Mouse (Mus musculus) liver, embryonic 14.5 days (tissue): Measurements from ENCODE around the gene Tmem181a. TPM values are rescaled to one million over a fixed set of nuclear protein-coding genes. Genes with fewer than 3 reads are reported as not detected.
"Not testable (repeated sequence)": the region's sequence is repeated elsewhere in the genome, so short reads cannot be mapped to it uniquely, and the experiment has no call there.

Experiments used
- ATAC-seq: fragments of 200-750 bp; cut with Nextera tagmentation; 2 replicates; pipeline ENCODE4 v1.8.0; 2017; ENCODE audit warnings: moderate number of reproducible peaks, mild to moderate bottlenecking, moderate library complexity; ENCODE audit not compliant: insufficient read depth
- DNase-seq, 3 experiments: peaks; one replicate each; pipeline ENCODE4 v3.0.0-alpha.2; 2012 to 2013; ENCODE audit warnings: low read depth in 3 of 3, low spot score in 3 of 3
- H3K27ac ChIP-seq: fragments of 300-500 bp; sonication (generic); 2 replicates; pipeline ENCODE4 v1.5.1; 2014; ENCODE audit warnings: moderate library complexity, mild to moderate bottlenecking, control low read depth, inconsistent platforms
- H3K27me3 ChIP-seq: fragments of 300-500 bp; sonication (generic); 2 replicates; pipeline ENCODE4 v1.6.1; 2014; ENCODE audit warnings: mild to moderate bottlenecking, low read length, moderate library complexity; ENCODE audit not compliant: control insufficient read depth, insufficient read depth
- H3K36me3 ChIP-seq: fragments of 300-500 bp; sonication (generic); replicated peaks from 2 replicates; pipeline ENCODE4 v1.6.1; 2014; ENCODE audit warnings: low read depth; ENCODE audit not compliant: control insufficient read depth, insufficient read depth
- H3K4me1 ChIP-seq, 2 experiments: fragments of 200-500 bp in 1 of 2; fragments of 300-500 bp in 1 of 2; sonication (generic) in 1 of 2; replicated peaks; 2 replicates each; pipeline ENCODE4 v1.6.1; 2012 to 2014; ENCODE audit warnings: antibody characterized with exemption in 1 of 2, inconsistent platforms in 1 of 2, low read length in 1 of 2; ENCODE audit not compliant: control insufficient read depth in 2 of 2, insufficient read depth in 2 of 2
- H3K4me2 ChIP-seq: fragments of 300-500 bp; sonication (generic); 2 replicates; pipeline ENCODE4 v1.6.1; 2014; ENCODE audit warnings: low read depth, mild to moderate bottlenecking, control low read depth, moderate library complexity
- H3K4me3 ChIP-seq, 2 experiments: fragments of 200-500 bp in 1 of 2; fragments of 300-500 bp in 1 of 2; sonication (generic) in 1 of 2; 2 replicates each; pipeline ENCODE4 v1.5.1; 2012 to 2014; ENCODE audit warnings: low read depth in 2 of 2, low read length in 2 of 2, mild to moderate bottlenecking in 2 of 2, control low read depth in 1 of 2, inconsistent platforms in 1 of 2, moderate library complexity in 1 of 2; ENCODE audit not compliant: insufficient read depth in 1 of 2
- H3K9ac ChIP-seq: fragments of 300-500 bp; sonication (generic); replicated peaks from 2 replicates; pipeline ENCODE4 v1.6.1; 2014; ENCODE audit warnings: mild to moderate bottlenecking, control low read depth, moderate library complexity
- H3K9me3 ChIP-seq: fragments of 300-500 bp; sonication (generic); 2 replicates; pipeline ENCODE4 v1.6.1; 2016; ENCODE audit warnings: low read length, mixed read lengths; ENCODE audit not compliant: control insufficient read depth
- WGBS: fragments of 180-500 bp; shearing (Covaris S2); extraction: QIAGEN DNeasy Blood & Tissue Kit; methylation state at CpG from one replicate; pipeline ENCODE4 v1.1.7; 2014; ENCODE audit not compliant: insufficient replicate concordance; 5-methylcytosine and 5-hydroxymethylcytosine counted together
- polyA plus RNA-seq, 2 experiments: library from polyadenylated mRNA; depleted of rRNA in 1 of 2; stranded (reverse) in 1 of 2; unstranded in 1 of 2; fragments of >200 nt; fragmentation: Nextera tagmentation in 1 of 2; extraction: Ambion mirVana in 1 of 2; gene quantifications; 2 replicates each; pipeline versions ENCODE4 v1.2.1 to v1.2.3; 2012 to 2014

The Tmem181a gene
- polyA plus RNA-seq, 2 experiments, result 2.3 to 2.5 TPM

DNA sequence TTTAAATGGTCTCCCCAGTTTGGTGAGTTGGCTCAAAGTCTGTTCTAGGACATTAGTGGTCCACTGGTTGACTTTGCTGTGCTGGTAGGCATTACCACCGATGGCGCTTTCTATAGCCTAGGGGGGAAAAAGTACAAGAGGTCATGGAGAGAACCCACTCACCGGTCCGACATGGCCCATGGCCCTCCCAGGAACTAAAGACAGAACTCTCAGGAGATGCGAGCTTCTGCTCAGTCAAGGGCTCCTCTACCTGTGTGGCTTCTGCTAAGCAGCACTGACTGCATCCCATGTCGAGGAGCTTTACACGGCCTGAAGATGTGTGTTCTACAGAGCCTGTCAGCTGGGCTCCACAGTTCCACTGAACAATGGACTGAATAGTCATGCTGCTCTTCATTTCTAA, 55.1 kb downstream of the Tmem181a start:
- not testable (repeated sequence) for H3K27me3 ChIP-seq, H3K4me2 ChIP-seq

GRCm38 (mm10) chr17:6312755-6313154, 56.1 kb downstream of the Tmem181a start:
- not testable (repeated sequence) for H3K9me3 ChIP-seq, H3K27me3 ChIP-seq, H3K4me1 ChIP-seq, H3K4me3 ChIP-seq, H3K9ac ChIP-seq, ATAC-seq, H3K27ac ChIP-seq, H3K4me2 ChIP-seq, DNase-seq, H3K36me3 ChIP-seq
- WGBS, result 67% methylated on average over 3 of the region's 3 CpGs

More for the DNA sequence above, 55.1 kb downstream of the Tmem181a start:
- not testable (repeated sequence) for H3K4me1 ChIP-seq, DNase-seq, H3K27ac ChIP-seq, ATAC-seq, H3K36me3 ChIP-seq, H3K9me3 ChIP-seq, H3K9ac ChIP-seq, H3K4me3 ChIP-seq
- WGBS, result 83% methylated on average over 7 of the region's 7 CpGs

- DNase-seq, ATAC-seq, H3K4me2 ChIP-seq, H3K36me3 ChIP-seq, H3K4me3 ChIP-seq, H3K27ac ChIP-seq, H3K27me3 ChIP-seq, H3K9me3 ChIP-seq, H3K9ac ChIP-seq, H3K4me1 ChIP-seq: not testable (repeated sequence)
- whole genome bisulfite sequencing, result 61% methylated on average over 2 of the region's 3 CpGs
Observed at GRCm38 (mm10) chr17:6314493-6314892, 57.8 kb downstream of the Tmem181a start.

DNA sequence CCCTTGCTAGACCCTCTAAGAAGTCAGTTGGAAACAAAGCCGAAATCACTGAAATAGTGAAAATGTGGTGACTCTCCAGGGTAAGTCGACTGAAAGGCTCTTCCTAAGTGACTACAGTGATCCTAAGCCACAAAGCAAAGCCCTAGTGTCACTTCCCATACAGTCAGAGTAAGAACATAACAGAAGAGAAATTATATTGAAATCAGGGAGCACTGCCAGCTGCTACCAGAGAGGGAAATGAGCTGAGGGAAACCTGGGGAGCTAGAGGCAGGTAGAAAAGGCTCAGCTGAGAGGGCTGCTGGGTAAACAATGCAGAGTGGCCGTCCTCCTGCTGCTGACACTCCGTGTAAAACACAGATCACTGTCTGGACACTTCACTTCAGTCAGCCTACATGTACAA, 59.0 kb downstream of the Tmem181a start:
- H3K4me3 ChIP-seq, H3K4me2 ChIP-seq, ATAC-seq, H3K9me3 ChIP-seq, H3K4me1 ChIP-seq, H3K36me3 ChIP-seq, DNase-seq, H3K27me3 ChIP-seq, H3K9ac ChIP-seq, H3K27ac ChIP-seq: not testable (repeated sequence)
- 15% methylated on average over 2 of the region's 4 CpGs for WGBS

GRCm38 (mm10) chr17:6316379-6317126, 59.9 kb downstream of the Tmem181a start:
- peak overlapping the region; percentile 43 for H3K9ac ChIP-seq

DNA sequence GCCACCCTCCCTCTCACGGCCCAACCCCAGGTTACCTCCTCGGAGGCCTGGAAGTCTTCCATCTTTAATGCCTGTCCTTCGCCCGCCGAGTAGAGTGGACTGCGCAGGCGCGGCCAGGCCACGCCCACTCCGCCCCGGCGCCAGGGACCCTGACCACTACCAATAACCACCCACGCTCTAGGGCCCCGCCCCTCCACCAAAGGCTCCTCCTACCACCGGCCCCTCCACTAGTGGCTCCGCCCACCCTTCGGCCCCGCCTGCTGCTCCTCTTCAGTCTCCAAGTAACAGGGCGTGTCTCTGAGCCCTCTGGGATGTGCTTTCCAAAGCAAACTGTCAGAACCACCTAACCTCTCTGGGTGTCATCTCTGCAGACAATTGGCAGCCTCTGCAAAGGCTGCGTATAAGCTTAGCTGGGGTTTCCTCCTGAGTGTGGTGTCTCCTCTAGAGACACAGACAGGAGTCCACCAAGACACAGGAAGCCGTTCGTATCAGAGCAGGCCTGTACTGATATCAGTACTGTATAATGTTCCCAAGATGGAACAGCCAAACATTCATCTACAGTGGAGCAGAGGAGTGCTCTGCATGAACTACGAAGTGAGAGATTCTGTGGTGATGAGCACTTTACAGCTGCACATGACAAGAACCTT, 60.8 kb downstream of the Tmem181a start, which contains the start of gene Dynlt1a:
Gene Dynlt1a (minus strand): TSS at position 162 of the 647 bp plus-strand sequence.
- H3K4me2 ChIP-seq, result peak within 1 kb of the TSS; percentile 63
- not testable (repeated sequence) for H3K27me3 ChIP-seq, H3K27ac ChIP-seq, H3K4me1 ChIP-seq, H3K36me3 ChIP-seq, H3K9me3 ChIP-seq
- peak within 1 kb of the TSS; percentile 56 to 59 for H3K4me3 ChIP-seq
- DNase-seq (peak; percentile 73 to 84 (median 78)), ATAC-seq (peak; percentile 94)
- WGBS, result 5% methylated on average over 22 of the region's 23 CpGs
- peak within 1 kb of the TSS; percentile 43 for H3K9ac ChIP-seq

More at GRCm38 (mm10) chr17:6316379-6317126, 59.9 kb downstream of the Tmem181a start:
- WGBS, result 1% methylated on average over 37 of the region's 38 CpGs
- not testable (repeated sequence) for H3K27ac ChIP-seq, H3K36me3 ChIP-seq, H3K4me1 ChIP-seq, H3K9me3 ChIP-seq, DNase-seq, H3K27me3 ChIP-seq
- H3K4me3 ChIP-seq, result peak overlapping the region; percentile 56 to 59
- ATAC-seq, result peak; percentile 63; the same call in 1 of the 2 replicates
- peak overlapping the region; percentile 63 for H3K4me2 ChIP-seq

DNA sequence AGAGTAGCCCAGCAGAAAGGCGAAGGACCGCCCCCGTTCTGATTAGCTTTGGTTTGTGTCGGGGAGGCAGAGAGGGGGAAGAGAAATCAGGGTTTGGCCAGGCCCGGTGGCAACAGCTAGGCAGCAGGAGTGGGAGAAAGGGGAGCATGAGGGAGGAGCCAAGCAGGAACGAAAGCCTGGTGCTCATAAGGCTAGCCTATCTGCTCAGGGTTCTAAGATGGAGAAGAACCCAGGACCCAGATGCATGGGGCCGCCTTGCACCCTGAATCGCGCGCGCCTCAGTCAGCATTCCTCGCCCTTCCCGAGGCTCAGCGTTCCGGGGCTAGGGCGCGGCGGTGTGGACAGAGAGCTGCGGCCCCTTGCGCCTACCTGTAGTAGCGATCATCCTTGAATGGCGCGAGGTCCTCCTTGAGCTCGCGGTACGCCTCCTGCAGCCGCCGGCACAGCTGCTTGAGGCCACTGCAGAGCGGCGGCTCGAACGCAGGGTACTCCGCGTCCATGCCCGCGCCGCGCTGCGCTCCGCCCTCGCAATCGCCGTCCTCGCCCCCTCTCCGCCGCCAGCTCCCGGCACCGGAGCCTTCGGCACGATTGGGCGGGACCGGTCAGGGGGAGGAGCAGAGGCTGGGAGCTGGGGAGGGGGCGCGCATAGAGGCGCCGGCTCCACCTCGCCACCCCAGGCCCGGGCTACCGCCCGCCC, 64.6 kb downstream of the Tmem181a start:
- H3K4me2 ChIP-seq, H3K27ac ChIP-seq, H3K9ac ChIP-seq, H3K4me3 ChIP-seq, ATAC-seq, H3K36me3 ChIP-seq, H3K9me3 ChIP-seq, H3K27me3 ChIP-seq, H3K4me1 ChIP-seq, DNase-seq: not testable (repeated sequence)
- WGBS, result 2% methylated on average over 16 of the region's 60 CpGs
